Mouse (Mus musculus) layer of hippocampus, adult 8-10 months (tissue): ENCODE results near the gene Hspa12a. TPM values are rescaled to one million over a fixed set of nuclear protein-coding genes. Genes with fewer than 3 reads are reported as not detected.

Experiments
- DNase-seq, 2 experiments: peaks; one replicate each; pipeline ENCODE4 v3.0.0; 2022; ENCODE audit warnings: low spot score in 2 of 2
- total RNA-seq, 4 experiments: library from RNA; stranded (reverse); gene quantifications; 2 replicates each; pipeline ENCODE4 v1.2.4; 2022

The Hspa12a gene
- total RNA-seq, 4 experiments from 2014 or later: 203 to 270 (median 244) TPM

- no peak for DNase-seq
Observed at GRCm38 (mm10) chr19:58824316-58824715, 119.1 kb downstream of the Hspa12a start.

- no peak for DNase-seq
Observed at GRCm38 (mm10) chr19:58823301-58823700, 120.2 kb downstream of the Hspa12a start.

- peak; percentile 69 to 74 for DNase-seq
Observed at GRCm38 (mm10) chr19:58822454-58823200, 120.8 kb downstream of the Hspa12a start.

GRCm38 (mm10) chr19:58818571-58819415 is 124.7 kb downstream of the Hspa12a start:
- no peak for DNase-seq

- DNase-seq: peak; percentile 50 to 58
Observed at GRCm38 (mm10) chr19:58817398-58817797, 126.1 kb downstream of the Hspa12a start.

- peak; percentile 64 to 69 for DNase-seq
Observed at GRCm38 (mm10) chr19:58816453-58817041, 126.9 kb downstream of the Hspa12a start.

GRCm38 (mm10) chr19:58815179-58815922 is 128.1 kb downstream of the Hspa12a start:
- DNase-seq: no peak

- DNase-seq: peak in 1 of 2 experiments; percentile 45
Observed at GRCm38 (mm10) chr19:58810536-58810935, 132.9 kb downstream of the Hspa12a start.

GRCm38 (mm10) chr19:58808864-58809263 is 134.6 kb downstream of the Hspa12a start:
- no peak for DNase-seq

GRCm38 (mm10) chr19:58806364-58806763 is 137.1 kb downstream of the Hspa12a start:
- DNase-seq: peak in 1 of 2 experiments; percentile 68

GRCm38 (mm10) chr19:58805191-58805779 is 138.2 kb downstream of the Hspa12a start:
- peak in 1 of 2 experiments; percentile 69 for DNase-seq

GRCm38 (mm10) chr19:58795114-58795669 is 148.3 kb downstream of the Hspa12a start:
- DNase-seq: no peak

- no peak for DNase-seq
Observed at GRCm38 (mm10) chr19:58794284-58794683, 149.2 kb downstream of the Hspa12a start, which contains the start of gene 1700019N19Rik. Gene 1700019N19Rik, minus strand, starts transcription at chr19:58794461.

GRCm38 (mm10) chr19:58789194-58789593 is 154.3 kb downstream of the Hspa12a start:
- DNase-seq: peak in 1 of 2 experiments; percentile 43

- peak; percentile 39 to 49 for DNase-seq
Observed at GRCm38 (mm10) chr19:58783938-58784337, 159.5 kb downstream of the Hspa12a start.

GRCm38 (mm10) chr19:58781566-58781965 is 161.9 kb downstream of the Hspa12a start:
- no peak for DNase-seq

- no peak for DNase-seq
Observed at GRCm38 (mm10) chr19:58776461-58776860, 167.0 kb downstream of the Hspa12a start.

GRCm38 (mm10) chr19:58767329-58767728 is 176.1 kb downstream of the Hspa12a start:
- DNase-seq: no peak

- DNase-seq: peak; percentile 49 to 66
Observed at GRCm38 (mm10) chr19:58762848-58763541, 180.5 kb downstream of the Hspa12a start.

GRCm38 (mm10) chr19:58762316-58762715 is 181.1 kb downstream of the Hspa12a start:
- no peak for DNase-seq
